Mouse (Mus musculus): Measurements from ENCODE around the gene Trappc1.

DNA sequence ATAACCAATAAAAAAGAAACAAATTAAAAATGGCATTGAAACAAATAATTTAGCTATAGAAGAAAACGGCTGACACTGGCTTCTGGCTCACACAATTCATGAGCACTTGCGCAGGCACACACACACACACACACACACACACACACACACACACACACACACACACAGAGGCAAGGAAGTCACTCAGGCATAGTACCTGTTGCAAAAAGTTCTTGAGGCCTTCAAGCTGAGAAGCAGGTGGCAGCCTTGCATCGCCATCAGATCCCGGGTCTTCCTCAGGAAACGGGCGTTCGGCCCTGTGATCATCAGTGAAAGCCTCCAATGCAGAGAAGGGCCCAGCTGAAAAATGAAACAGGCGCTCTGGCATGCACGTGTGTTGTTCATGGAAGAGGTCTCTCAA is 18.5 kb upstream of the Trappc1 start:
- no peak for TF ChIP-seq POLR2A (IDR thresholded peaks at IDR 0.05; ENCODE audit: insufficient read depth, low read length)
- TF ChIP-seq CTCF (IDR thresholded peaks at IDR 0.05; ENCODE audit: low read depth, low read length) = no peak
